Mouse (Mus musculus) left cerebral cortex, adult 2 months (tissue): ENCODE results near the gene Myoz2. TPM values are rescaled to one million over a fixed set of nuclear protein-coding genes. Genes with fewer than 3 reads are reported as not detected.
A peak's percentile ranks its signal among the peaks of the same experiment; 100 is the strongest.

Source experiments
- DNase-seq, 2 experiments: peaks; one replicate each; pipeline ENCODE4 v3.0.0; 2021 to 2022; ENCODE audit warnings: low spot score in 2 of 2, mixed read lengths in 1 of 2; ENCODE audit errors: extremely low spot score in 1 of 2
- H3K27ac ChIP-seq: fragments of 200-600 bp; 2 replicates; pipeline ENCODE4 v1.8.1; 2022
- H3K4me3 ChIP-seq: fragments of 200-600 bp; 2 replicates; pipeline ENCODE4 v1.8.1; 2022
- CTCF ChIP-seq: fragments of 200-600 bp; IDR thresholded peaks from 2 replicates; pipeline ENCODE4 v1.8.1; 2022; ENCODE audit warnings: antibody characterized with exemption, mild to moderate bottlenecking, moderate library complexity
- intact Hi-C: fragments of 180-260 bp; cut with DNase I; formaldehyde crosslinking; loops from one replicate; pipeline ENCODE4 v1.15.1; 2025
- total RNA-seq, 2 experiments: library from RNA; stranded (reverse); gene quantifications; 2 replicates each; pipeline ENCODE4 v1.2.3; 2021

Gene Myoz2
- total RNA-seq, 2 experiments from 2014 or later: not detected

DNA sequence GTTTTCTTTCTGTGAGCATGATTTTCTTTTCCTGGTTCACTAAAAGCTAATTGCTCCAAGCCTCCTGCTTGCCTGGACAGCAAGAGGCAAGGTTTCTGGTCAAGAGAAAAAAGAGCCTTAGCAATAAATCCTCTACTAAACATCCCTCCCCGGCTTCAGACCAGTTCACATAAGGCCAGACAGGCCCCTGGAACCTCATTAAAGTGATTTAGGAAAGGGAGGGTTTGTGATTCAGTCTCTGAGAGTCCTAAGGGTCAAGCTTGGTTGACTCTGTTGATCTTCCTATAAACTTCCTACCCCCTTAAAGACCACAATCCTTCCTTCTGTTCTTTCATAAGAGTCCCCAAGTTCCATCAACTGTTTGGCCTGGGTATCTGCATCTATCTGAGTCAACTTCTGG, 37.8 kb downstream of the Myoz2 start:
- no peak for TF ChIP-seq CTCF
- Histone ChIP-seq H3K27ac (no peak overlapping the region), H3K4me3 (no peak overlapping the region)
- intact Hi-C loops: no loop called here
- DNase-seq: no peak

DNA sequence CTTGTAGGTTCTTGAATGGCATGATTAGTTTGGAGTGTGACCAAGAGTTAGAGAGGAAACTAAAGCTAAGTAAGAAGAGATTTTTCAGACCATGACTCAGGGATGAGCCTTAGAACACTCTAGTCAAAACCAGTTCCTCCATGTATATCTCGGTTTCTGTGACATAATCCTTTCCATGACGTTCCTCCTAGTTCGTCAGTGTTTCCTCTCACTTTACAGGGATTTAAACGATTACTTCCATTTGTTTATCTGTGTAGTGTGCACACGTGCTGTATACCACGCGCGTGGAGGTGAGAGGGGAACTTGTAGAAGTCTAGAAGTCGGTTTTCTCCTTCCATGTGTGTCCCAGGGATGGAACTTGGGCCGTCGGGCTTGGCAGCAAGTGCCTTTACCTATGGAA, 47.9 kb downstream of the Myoz2 start:
- no peak for DNase-seq
- Histone ChIP-seq H3K4me3 (no peak overlapping the region), H3K27ac (no peak overlapping the region)
- no peak for TF ChIP-seq CTCF
- intact Hi-C loops: no loop called here

DNA sequence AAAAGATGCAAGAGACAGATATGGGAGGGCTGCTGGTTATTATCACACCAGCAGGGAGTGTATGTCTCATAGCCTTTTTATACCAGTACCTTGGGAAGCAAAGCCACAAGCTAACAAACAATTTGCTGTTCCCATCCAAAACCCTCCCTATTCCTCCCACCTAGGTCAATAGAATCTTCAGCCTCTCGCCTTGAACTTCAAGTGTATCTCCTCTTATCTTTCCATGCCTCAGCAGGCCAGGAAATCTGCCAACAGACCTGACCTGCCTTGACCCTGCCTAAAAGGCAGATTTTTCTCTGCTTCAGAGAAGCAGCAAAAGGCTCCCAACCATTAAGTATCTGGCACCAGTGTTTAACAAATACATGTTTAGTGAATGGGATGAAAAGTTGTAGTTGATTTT, 48.4 kb downstream of the Myoz2 start:
- intact Hi-C loops: no loop called here
- Histone ChIP-seq H3K4me3 (no peak overlapping the region), H3K27ac (no peak overlapping the region; the same call in 1 of the 2 replicates)
- no peak for TF ChIP-seq CTCF
- no peak for DNase-seq

DNA sequence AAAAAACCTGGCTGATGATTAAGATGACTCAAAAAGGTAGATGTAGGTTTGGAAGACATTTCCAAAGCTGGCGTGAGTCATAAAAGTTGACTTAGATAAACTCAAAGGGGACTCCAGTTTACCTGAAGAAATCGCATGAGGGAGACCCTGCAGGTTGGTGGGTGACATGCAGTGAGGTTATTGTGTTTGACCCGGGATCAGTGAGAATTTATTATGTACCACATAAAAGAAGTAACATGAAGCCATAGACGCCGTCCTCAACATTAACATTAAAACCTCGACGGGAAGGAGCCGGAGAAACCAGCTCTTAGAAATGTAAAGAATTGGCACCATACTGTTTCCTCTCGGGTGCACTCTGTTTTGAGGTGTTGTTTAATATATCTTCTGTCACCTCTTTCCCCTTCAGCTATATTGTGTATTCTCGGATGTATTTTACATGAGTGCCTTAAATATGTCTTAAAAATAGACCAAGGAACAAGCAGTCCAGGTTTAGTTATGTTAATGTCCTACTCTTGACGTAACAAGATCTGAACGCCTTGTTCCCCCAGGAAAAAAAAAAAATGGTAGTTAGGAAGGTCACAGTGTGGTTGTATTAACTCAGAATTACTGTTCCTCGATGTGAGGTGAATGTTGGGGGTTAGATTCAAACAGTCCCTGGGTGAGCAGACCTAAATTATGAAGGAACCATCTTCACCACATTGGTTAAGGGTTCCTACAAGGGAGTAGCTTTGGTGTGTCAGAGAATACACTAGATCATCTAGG, 49.5 kb downstream of the Myoz2 start:
- no peak for DNase-seq
- peak overlapping the region; percentile 97; the same call in 1 of the 2 replicates for H3K27ac ChIP-seq
- no peak for TF ChIP-seq CTCF
- peak overlapping the region; percentile 95 for H3K4me3 ChIP-seq
- intact Hi-C loops: loop anchor here (2.0 kb wide), 2 partner anchors 61 to 117 kb away; partner anchors contain the start of gene 1810037I17Rik

DNA sequence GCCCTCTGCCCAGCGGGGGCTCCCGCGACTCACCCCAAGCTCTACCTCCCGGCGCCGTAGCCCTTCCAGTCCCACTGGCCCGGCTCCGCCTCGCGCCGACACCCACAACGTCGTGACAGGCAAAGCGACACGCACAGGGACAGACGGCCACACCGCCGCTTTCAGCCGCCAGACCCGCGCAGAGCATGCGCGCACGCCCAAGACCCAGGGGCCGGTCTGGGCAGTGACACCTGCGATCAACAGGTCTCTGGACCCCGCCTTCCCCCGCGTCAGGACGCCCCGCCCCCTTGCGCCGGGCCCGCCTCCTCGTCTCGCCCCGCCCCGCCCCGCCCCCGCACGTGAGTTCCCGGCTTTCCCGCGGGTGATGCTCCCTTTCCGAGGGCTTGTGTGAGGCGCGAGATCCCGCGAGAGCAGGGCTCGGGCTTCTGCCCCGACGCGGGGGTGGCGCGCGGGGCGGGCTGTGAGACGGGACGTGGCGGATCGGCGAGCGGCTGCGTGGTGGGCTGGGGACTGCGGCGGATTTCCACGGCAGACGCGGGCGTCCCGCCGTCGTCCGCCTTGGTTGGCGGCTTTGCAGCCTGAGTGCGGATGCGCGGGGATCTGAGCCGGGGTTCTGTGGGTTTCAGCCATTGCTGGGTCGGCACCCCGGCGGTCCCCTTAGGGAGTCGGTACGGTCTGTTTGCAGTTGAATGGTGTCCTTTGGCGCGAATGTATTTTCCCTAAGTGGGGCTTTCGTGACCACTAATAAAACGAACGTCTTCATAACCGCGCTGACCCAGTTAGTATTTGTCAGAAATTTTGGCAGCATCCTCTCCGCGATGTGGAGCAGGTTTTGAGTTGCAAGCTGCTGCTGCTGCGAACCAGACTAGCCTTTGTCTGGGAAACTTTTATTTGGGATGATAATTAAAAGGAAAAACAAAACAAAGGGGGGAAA, 50.3 kb downstream of the Myoz2 start, which contains the start of gene Usp53:
TSS of gene Usp53 (minus strand) at position 262 of the 934 bp plus-strand sequence.
- TF ChIP-seq CTCF: no peak; the same call in 1 of the 2 replicates
- Histone ChIP-seq H3K4me3 (peak within 1 kb of the TSS; percentile 95), H3K27ac (peak within 1 kb of the TSS; percentile 97)
- DNase-seq: peak; percentile 91 to 93
- intact Hi-C loops: loop anchor here (2.0 to 5.0 kb wide), 3 partner anchors 60 to 168 kb away; partner anchors contain the start of gene 1810037I17Rik

DNA sequence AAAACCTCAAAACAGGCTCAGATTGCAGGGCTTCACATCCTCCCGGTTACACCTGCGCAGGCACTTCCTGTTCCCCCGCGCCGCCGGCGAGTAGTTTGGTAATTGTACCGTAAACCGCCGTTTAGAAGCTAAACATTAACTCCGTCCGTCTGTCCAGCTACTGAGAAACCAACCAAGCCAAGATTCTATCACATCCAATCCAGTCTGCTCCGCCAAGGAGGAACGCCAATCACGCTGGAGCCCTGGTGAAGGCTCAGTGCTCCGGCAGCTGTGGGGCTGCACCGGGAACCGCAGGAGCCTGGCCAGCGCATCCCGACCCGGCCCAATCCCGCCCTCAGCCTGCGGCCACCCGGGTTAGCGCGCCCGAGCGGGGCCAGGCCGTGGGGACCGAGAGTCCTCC, 51.0 kb downstream of the Myoz2 start:
- peak overlapping the region; percentile 95 for H3K4me3 ChIP-seq
- DNase-seq: no peak
- no peak for TF ChIP-seq CTCF
- intact Hi-C loops: loop anchor here (2.0 to 5.0 kb wide), 3 partner anchors 59 to 168 kb away; partner anchors contain the start of gene 1810037I17Rik
- H3K27ac ChIP-seq: peak overlapping the region; percentile 88

DNA sequence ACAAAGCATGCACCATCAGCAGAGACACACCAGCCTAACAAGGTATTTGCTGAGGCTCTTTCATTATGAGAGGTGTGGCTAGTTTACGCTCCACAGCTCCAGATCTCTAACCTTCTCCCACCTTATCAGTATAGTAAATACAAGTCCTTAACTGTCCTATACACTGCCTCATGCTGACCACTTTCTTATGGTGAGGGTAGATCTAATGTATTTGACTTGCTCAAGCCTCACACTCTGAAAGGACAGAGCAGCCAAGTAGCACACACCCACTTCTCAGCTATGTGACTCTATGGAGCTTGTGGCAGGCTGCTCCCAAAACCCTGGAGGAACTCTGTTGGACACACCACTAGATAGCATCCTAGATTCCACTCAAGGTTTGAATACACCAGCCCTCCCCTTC, 58.9 kb downstream of the Myoz2 start:
- no peak for DNase-seq
- TF ChIP-seq CTCF: no peak
- intact Hi-C loops: no loop called here
- H3K27ac ChIP-seq: no peak overlapping the region; the same call in 1 of the 2 replicates
- H3K4me3 ChIP-seq: no peak overlapping the region

DNA sequence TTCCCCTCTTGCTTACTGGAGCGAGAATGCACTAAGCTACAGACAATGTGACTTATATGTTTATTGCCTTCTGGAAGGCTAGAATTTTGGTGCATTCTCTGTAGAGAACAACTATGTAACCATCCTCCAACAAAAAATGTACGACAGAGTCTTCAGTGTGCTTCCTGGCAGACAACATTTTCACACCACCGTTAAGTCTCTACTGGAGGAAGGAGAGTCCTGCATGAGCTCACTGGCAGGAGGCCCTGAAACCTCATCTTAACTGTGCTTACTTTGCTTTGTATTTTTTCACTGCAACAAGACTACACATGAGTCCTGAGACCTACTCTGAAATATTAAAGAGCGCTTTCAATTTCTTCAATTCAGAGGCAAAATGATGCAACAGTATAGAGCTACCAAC, 59.5 kb downstream of the Myoz2 start:
- no peak for DNase-seq

DNA sequence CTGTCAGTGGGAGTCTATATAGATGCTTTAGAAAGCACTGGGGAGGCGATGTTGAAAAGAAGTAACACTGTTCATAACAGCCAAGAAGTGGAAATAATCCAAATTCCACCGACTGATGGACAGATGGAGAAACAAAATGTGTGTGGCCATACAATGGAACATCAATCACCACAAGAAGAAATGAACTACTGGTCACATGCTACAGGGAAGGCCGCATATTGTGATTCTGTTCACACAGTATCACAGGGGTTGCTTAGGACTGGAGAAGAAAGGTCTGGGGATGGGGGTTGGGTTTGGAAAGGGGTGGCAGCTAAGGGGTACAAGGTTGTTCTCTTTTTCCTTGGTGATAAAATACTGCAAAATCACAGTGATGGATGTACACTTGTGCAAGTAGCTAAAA, 60.0 kb downstream of the Myoz2 start:
- Histone ChIP-seq H3K27ac (peak overlapping the region; percentile 56), H3K4me3 (no peak overlapping the region)
- intact Hi-C loops: no loop called here
- DNase-seq: no peak
- TF ChIP-seq CTCF: no peak

More for the DNA sequence above, 59.5 kb downstream of the Myoz2 start:
- TF ChIP-seq CTCF: no peak; the same call in none of the 2 replicates
- Histone ChIP-seq H3K4me3 (no peak overlapping the region), H3K27ac (peak overlapping the region; percentile 56)
- intact Hi-C loops: no loop called here

DNA sequence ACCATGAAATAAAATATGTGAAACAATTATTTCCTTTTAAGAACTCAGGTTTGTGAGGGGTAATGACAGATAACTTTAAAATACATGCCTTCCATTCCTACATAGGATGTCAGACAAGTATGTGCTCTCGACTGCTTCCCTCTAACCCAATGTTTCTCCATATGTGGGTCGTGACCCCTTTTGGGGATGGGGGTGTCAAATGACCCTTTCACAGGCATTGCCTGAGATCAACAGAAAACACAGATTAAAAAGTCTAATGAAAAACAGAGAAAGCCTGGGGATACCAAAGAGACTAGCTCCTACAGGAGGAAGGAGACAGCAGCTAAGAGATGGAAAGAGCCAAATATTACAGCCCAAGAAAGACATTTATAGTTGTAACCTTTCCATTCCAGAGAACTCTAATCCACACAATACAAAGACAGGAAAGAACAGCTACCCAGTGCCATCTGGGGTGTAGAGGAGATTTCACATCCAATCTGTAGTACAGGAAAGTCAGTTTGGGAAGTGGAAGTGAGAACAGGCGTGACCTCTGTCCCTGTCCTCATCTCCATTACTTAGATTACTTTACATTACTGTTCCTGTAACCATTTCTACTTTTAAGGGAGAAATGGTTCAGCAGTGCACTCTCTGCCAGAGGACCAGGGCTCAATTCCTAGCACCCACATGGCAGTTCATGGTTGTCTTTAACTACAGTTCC, 62.5 kb downstream of the Myoz2 start:
- H3K4me3 ChIP-seq: no peak overlapping the region
- intact Hi-C loops: no loop called here
- H3K27ac ChIP-seq: no peak overlapping the region
- TF ChIP-seq CTCF: no peak
- DNase-seq: no peak

DNA sequence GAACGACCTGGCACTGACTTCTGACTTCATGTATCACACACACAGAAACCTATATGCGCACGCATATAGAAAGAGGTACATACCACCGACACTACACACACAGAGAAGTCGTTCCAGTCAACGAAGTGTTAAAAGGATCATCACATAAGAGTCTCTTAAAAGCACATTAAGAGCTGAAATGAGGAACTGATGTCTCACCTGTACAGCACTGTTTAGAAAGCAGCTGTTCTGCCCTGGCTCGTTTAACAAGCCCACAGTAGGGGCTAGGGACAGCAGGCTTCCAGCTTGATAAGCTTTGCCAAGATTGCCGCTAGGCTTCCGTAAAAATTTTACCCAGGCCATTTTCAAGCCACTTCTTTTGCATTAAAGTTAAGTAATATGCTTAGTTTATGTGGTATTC, 66.4 kb downstream of the Myoz2 start:
- no peak overlapping the region for H3K27ac ChIP-seq
- intact Hi-C loops: no loop called here
- DNase-seq: no peak

More for the DNA sequence above, 66.4 kb downstream of the Myoz2 start:
- no peak overlapping the region for H3K4me3 ChIP-seq
- no peak for TF ChIP-seq CTCF
